In genomic region chr8:119862390-119862734, GRCm38 (mm10) we compare ENCODE assay signal across 8 mouse cellular contexts. TPM values are rescaled to one million over a fixed set of nuclear protein-coding genes. Genes with fewer than 3 reads are reported as not detected.
A peak's percentile ranks its signal among the peaks of the same experiment; 100 is the strongest.
DNase-seq lines count a peak whose midpoint lies in the region; ATAC-seq and TF ChIP-seq lines count a peak whose summit lies in the region.

No protein-coding gene starts in this region.

- DNase-seq in kidney, postnatal 0 days (ENCODE audit: low spot score): peak; percentile 41
- no peak for DNase-seq in kidney, adult 8-10 months
- no peak for DNase-seq in hindbrain, embryonic 14.5 days (ENCODE audit: low spot score)
- DNase-seq in midbrain, embryonic 14.5 days: no peak
- DNase-seq in embryo, embryonic 10.5 days (ENCODE audit: low spot score): no peak
- DNase-seq in adrenal gland, postnatal 14 days: no peak
- DNase-seq in adrenal gland, postnatal 36 days: no peak

- H3K27ac ChIP-seq in kidney, postnatal 0 days: peak overlapping the region; percentile 77
- H3K27ac ChIP-seq in cortical plate, adult 2 months (ENCODE audit: insufficient read depth, low read length): no peak overlapping the region
- H3K27ac ChIP-seq in hindbrain, embryonic 14.5 days: peak overlapping the region; percentile 32; the same call in 1 of the 2 replicates
- H3K27ac ChIP-seq in midbrain, embryonic 14.5 days (replicated peaks; ENCODE audit: low read depth, low read length): peak overlapping the region; percentile 55; the same call in 1 of the 2 replicates

- WGBS in kidney, postnatal 0 days: under 1% methylated on average over 19 of the region's 19 CpGs
- WGBS in hindbrain, embryonic 14.5 days: under 1% methylated on average over 18 of the region's 19 CpGs
- 1% methylated on average over 19 of the region's 19 CpGs for WGBS in midbrain, embryonic 14.5 days

- peak overlapping the region; percentile 96 for H3K4me2 ChIP-seq in kidney, postnatal 0 days (ENCODE audit: low read length)
- H3K4me2 ChIP-seq in hindbrain, embryonic 14.5 days (replicated peaks): peak overlapping the region; percentile 72
- peak overlapping the region; percentile 80 for H3K4me2 ChIP-seq in midbrain, embryonic 14.5 days (ENCODE audit: low read length)

- H3K9ac ChIP-seq in kidney, postnatal 0 days (ENCODE audit: low read depth, low read length): peak overlapping the region; percentile 83
- peak overlapping the region; percentile 68 for H3K9ac ChIP-seq in hindbrain, embryonic 14.5 days
- H3K9ac ChIP-seq in midbrain, embryonic 14.5 days (replicated peaks; ENCODE audit: low read length): peak overlapping the region; percentile 76

- no peaks in the 10 kb centered on the region for H3K9me3 ChIP-seq in kidney, postnatal 0 days (replicated peaks; ENCODE audit: low read length)
- no peaks in the 10 kb centered on the region for H3K9me3 ChIP-seq in hindbrain, embryonic 14.5 days (ENCODE audit: control insufficient read depth, low read length)
- H3K9me3 ChIP-seq in midbrain, embryonic 14.5 days (ENCODE audit: control insufficient read depth, low read length): no peaks in the 10 kb centered on the region

- H3K27me3 ChIP-seq in kidney, postnatal 0 days (ENCODE audit: insufficient read depth, low read length): no peaks in the 10 kb centered on the region
- no peaks in the 10 kb centered on the region for H3K27me3 ChIP-seq in hindbrain, embryonic 14.5 days (ENCODE audit: control insufficient read depth, insufficient read depth, low read length)
- peaks cover 5% of the 10 kb centered on the region; the same call in 1 of the 2 replicates for H3K27me3 ChIP-seq in midbrain, embryonic 14.5 days (ENCODE audit: control insufficient read depth, insufficient read depth, low read length)

- 0 out of 2 replicates have a peak, but pooled peaks cover 5% of the 10 kb centered on the region for H3K36me3 ChIP-seq in kidney, postnatal 0 days (ENCODE audit: insufficient read depth, low read length)
- no peaks in the 10 kb centered on the region for H3K36me3 ChIP-seq in hindbrain, embryonic 14.5 days (replicated peaks; ENCODE audit: control insufficient read depth, insufficient read depth)
- no peaks in the 10 kb centered on the region for H3K36me3 ChIP-seq in midbrain, embryonic 14.5 days (ENCODE audit: control insufficient read depth, insufficient read depth, low read length)

- ATAC-seq in kidney, postnatal 0 days (replicated peaks; ENCODE audit: low FRiP score, low read depth): no peak; the same call in 1 of the 2 replicates
- no peak for ATAC-seq in hindbrain, embryonic 14.5 days (ENCODE audit: low FRiP score)
- ATAC-seq in midbrain, embryonic 14.5 days (ENCODE audit: low FRiP score, low TSS enrichment): peak; percentile 71

- H3K4me1 ChIP-seq in kidney, postnatal 0 days (replicated peaks; ENCODE audit: insufficient read depth, low read length): peaks cover 14% of the 10 kb centered on the region; the same call in 1 of the 2 replicates
- H3K4me1 ChIP-seq in cortical plate, adult 2 months (ENCODE audit: control insufficient read depth, insufficient read depth, low read length): peaks cover 2% of the 10 kb centered on the region; the same call in 1 of the 2 replicates
- H3K4me1 ChIP-seq in hindbrain, embryonic 14.5 days (replicated peaks; ENCODE audit: control insufficient read depth, insufficient read depth, low read length): peaks cover 12% of the 10 kb centered on the region; the same call in 1 of the 2 replicates
- 0 out of 2 replicates have a peak, but pooled peaks cover 10% of the 10 kb centered on the region for H3K4me1 ChIP-seq in midbrain, embryonic 14.5 days (ENCODE audit: control insufficient read depth, insufficient read depth, low read length)

- no peak for TF ChIP-seq POLR2A in cortical plate, adult 2 months (IDR thresholded peaks at IDR 0.05; ENCODE audit: extremely low read depth, insufficient read depth, low read length)

- H3K4me3 ChIP-seq in kidney, postnatal 0 days (replicated peaks; ENCODE audit: low read depth, low read length): peak overlapping the region; percentile 92
- H3K4me3 ChIP-seq in cortical plate, adult 2 months (ENCODE audit: insufficient read depth, low read length): peak overlapping the region; percentile 81
- H3K4me3 ChIP-seq in hindbrain, embryonic 14.5 days (replicated peaks; ENCODE audit: low read length): peak overlapping the region; percentile 59
- peak overlapping the region; percentile 71 for H3K4me3 ChIP-seq in midbrain, embryonic 14.5 days (replicated peaks; ENCODE audit: low read depth, low read length)

- TF ChIP-seq CTCF in kidney, postnatal 0 days (IDR thresholded peaks at IDR 0.05; ENCODE audit: low read depth): no peak
- TF ChIP-seq CTCF in cortical plate, adult 2 months (IDR thresholded peaks at IDR 0.05; ENCODE audit: extremely low read depth, insufficient read depth, low read length): no peak

RNA-seq across cellular contexts. Expression of gene Klhl36, which starts 0.3 kb away (rescaled TPM):
- polyA plus RNA-seq in kidney, postnatal 0 days (2015; fragmentation: Nextera tagmentation; extraction: Ambion mirVana): 22.1 and 22.5 TPM in 2 replicates
- polyA plus RNA-seq in cortical plate, adult 2 months (2012; rRNA removed): 7.4 and 8.7 TPM in 2 replicates
- 15.1 and 19.1 TPM in 2 replicates for polyA plus RNA-seq in hindbrain, embryonic 14.5 days (2014; fragmentation: Nextera tagmentation; extraction: Ambion mirVana)
- 14.0 and 18.1 TPM in 2 replicates for polyA plus RNA-seq in midbrain, embryonic 14.5 days (2014; fragmentation: Nextera tagmentation; extraction: Ambion mirVana)
- total RNA-seq in adrenal gland, postnatal 14 days (2021): 6.6 and 10.0 TPM in 2 replicates
- 1 to 10 TPM; 5.0 to 10.0 TPM for total RNA-seq in adrenal gland, postnatal 36 days (2021)

RNA-seq across cellular contexts. Expression of gene Cotl1, which starts 22.0 kb away (rescaled TPM):
- polyA plus RNA-seq in kidney, postnatal 0 days (2015; fragmentation: Nextera tagmentation; extraction: Ambion mirVana): 101 and 117 TPM in 2 replicates
- polyA plus RNA-seq in cortical plate, adult 2 months (2012; rRNA removed): 80.4 and 97.9 TPM in 2 replicates
- 238 and 309 TPM in 2 replicates for polyA plus RNA-seq in hindbrain, embryonic 14.5 days (2014; fragmentation: Nextera tagmentation; extraction: Ambion mirVana)
- polyA plus RNA-seq in midbrain, embryonic 14.5 days (2014; fragmentation: Nextera tagmentation; extraction: Ambion mirVana): 291 and 381 TPM in 2 replicates
- 56.9 and 79.0 TPM in 2 replicates for total RNA-seq in adrenal gland, postnatal 14 days (2021)
- 10 to 100 TPM; 44.4 to 51.3 TPM for total RNA-seq in adrenal gland, postnatal 36 days (2021)

RNA-seq across cellular contexts. Expression of gene Usp10, which starts 47.8 kb away (rescaled TPM):
- polyA plus RNA-seq in kidney, postnatal 0 days (2015; fragmentation: Nextera tagmentation; extraction: Ambion mirVana): 93.5 and 97.5 TPM in 2 replicates
- polyA plus RNA-seq in cortical plate, adult 2 months (2012; rRNA removed): 75.6 and 81.9 TPM in 2 replicates
- polyA plus RNA-seq in hindbrain, embryonic 14.5 days (2014; fragmentation: Nextera tagmentation; extraction: Ambion mirVana): 103 and 117 TPM in 2 replicates
- 94.2 and 106 TPM in 2 replicates for polyA plus RNA-seq in midbrain, embryonic 14.5 days (2014; fragmentation: Nextera tagmentation; extraction: Ambion mirVana)
- total RNA-seq in adrenal gland, postnatal 14 days (2021): 103 and 109 TPM in 2 replicates
- 100 to 1,000 TPM; 100 to 113 TPM for total RNA-seq in adrenal gland, postnatal 36 days (2021)

RNA-seq across cellular contexts. Expression of gene Gm20388, which starts 48.3 kb away (rescaled TPM):
- polyA plus RNA-seq in kidney, postnatal 0 days (2015; fragmentation: Nextera tagmentation; extraction: Ambion mirVana): not detected in 2 replicates
- 22.0 and 23.9 TPM in 2 replicates for polyA plus RNA-seq in cortical plate, adult 2 months (2012; rRNA removed)
- polyA plus RNA-seq in hindbrain, embryonic 14.5 days (2014; fragmentation: Nextera tagmentation; extraction: Ambion mirVana): not detected in 2 replicates
- 4.1 and 4.7 TPM in 2 replicates for polyA plus RNA-seq in midbrain, embryonic 14.5 days (2014; fragmentation: Nextera tagmentation; extraction: Ambion mirVana)
- total RNA-seq in adrenal gland, postnatal 14 days (2021): 4.6 and 17.6 TPM in 2 replicates
- total RNA-seq in adrenal gland, postnatal 36 days (2021): 1 to 10 TPM; 2.4 to 7.4 TPM
